Mouse (Mus musculus) megakaryocyte-erythroid progenitor cell, adult 5-6 weeks (primary cell): Measurements from ENCODE around the gene Kazn. TPM values are rescaled to one million over a fixed set of nuclear protein-coding genes. Genes with fewer than 3 reads are reported as not detected.
A peak's percentile ranks its signal among the peaks of the same experiment; 100 is the strongest.

Experiments used
- ATAC-seq: replicated peaks from 2 replicates; pipeline ENCODE4 v1.8.0; 2016; ENCODE audit warnings: mild to moderate bottlenecking, inconsistent platforms; ENCODE audit not compliant: severe bottlenecking, poor library complexity, low FRiP score, low TSS enrichment
- total RNA-seq, 2 experiments: library from RNA; stranded (forward) in 1 of 2; stranded (reverse) in 1 of 2; fragments of 200-1000, 215-1000 nt in 1 of 2; fragments of >200 nt in 1 of 2; fragmentation: Nextera tagmentation in 1 of 2; gene quantifications; 2 replicates each; pipeline ENCODE4 v1.2.3; 2014 to 2017

The Kazn gene
- total RNA-seq, 2 experiments from 2014 or later, result 2.0 TPM; not detected in 1

- no peak for ATAC-seq
These were observed 68.1 kb downstream of the Kazn start for GRCm38 (mm10) chr4:142170882-142171768.

GRCm38 (mm10) chr4:142169636-142170035 lies 69.6 kb downstream of the Kazn start:
- no peak for ATAC-seq

- no peak for ATAC-seq
These were observed 70.8 kb downstream of the Kazn start for GRCm38 (mm10) chr4:142168352-142168751.

GRCm38 (mm10) chr4:142165835-142166701 lies 73.1 kb downstream of the Kazn start:
- ATAC-seq, result no peak

GRCm38 (mm10) chr4:142165363-142165762 lies 73.8 kb downstream of the Kazn start:
- ATAC-seq, result no peak

DNA sequence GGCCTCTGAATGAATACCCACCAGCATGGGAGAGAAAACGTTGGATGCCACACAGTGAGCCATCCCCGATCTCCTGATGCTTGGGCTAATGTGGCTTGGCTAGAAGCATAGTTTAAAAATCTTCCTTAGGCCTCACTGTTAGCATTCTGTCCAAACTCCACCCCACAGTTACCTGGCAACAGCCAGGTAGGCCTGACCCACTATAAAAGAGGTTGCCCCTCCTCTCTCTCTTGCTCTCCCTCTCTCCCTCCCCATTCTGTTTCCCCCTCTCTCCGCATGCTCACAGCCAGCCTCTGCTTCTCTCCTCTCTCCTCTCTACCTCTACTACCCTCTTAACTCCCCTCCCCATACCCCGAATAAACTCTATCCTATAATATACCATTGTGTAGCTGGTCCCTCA lies 74.8 kb downstream of the Kazn start:
- no peak for ATAC-seq

DNA sequence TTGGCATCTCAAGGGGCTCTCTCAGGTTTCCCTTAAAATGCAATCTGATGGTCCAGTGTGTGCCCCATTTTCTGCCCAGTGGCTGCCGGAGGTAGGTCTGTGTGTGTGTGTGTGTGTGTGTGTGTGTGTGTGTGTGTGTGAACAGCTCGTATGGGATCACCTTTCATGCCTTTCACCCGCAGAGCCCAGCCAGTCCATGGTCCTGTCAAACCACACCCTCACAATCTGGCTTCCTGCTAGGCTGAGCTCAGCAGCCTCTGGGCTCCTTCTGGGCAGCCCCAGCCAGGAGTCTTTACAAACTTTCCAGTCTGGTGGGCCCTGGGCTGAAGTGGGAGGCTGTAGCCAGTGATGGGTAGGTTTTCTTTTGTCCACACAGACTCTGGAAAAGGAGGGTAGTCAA lies 75.3 kb downstream of the Kazn start:
- no peak for ATAC-seq

GRCm38 (mm10) chr4:142162729-142163128 lies 76.5 kb downstream of the Kazn start:
- no peak for ATAC-seq

DNA sequence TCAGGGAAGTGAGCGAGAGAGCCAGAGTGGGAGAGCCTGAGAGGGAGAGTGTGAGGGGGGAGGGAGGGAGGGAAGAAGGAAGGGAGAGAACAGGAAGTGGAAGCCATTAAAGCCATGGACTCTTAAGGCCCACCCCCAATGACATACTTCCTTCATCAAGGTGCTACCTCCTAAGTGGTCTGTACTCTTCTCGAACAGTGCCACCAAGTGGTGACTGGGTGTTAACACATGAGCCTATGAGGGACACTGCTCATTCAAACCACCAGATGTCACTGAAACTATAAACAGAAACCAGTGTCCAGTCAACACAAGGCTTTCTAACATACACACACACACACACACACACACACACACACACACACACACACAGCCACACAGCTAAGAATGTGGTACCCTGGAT lies 77.1 kb downstream of the Kazn start:
- ATAC-seq, result no peak

- no peak for ATAC-seq
These were observed 79.2 kb downstream of the Kazn start for GRCm38 (mm10) chr4:142160041-142160440.

DNA sequence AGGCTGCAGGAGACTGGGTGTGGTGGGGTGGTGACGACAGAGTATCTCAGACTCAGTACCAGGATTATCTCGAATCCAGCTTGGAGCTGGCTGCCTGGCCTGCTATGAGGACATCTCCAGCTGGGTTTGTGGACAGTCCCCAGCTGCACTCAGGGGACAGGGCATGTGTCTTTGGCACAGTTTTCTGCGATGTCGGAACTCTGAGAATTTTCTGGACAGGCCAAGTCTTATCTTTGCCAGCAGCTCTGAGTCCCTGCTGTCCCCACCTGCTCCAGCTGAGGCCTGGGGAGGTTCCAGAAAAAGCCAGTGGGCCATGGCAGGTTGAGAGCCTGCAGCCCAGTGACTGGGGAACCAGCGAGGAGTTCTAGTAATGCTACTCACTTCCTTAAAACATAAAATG lies 82.7 kb downstream of the Kazn start:
- no peak for ATAC-seq

DNA sequence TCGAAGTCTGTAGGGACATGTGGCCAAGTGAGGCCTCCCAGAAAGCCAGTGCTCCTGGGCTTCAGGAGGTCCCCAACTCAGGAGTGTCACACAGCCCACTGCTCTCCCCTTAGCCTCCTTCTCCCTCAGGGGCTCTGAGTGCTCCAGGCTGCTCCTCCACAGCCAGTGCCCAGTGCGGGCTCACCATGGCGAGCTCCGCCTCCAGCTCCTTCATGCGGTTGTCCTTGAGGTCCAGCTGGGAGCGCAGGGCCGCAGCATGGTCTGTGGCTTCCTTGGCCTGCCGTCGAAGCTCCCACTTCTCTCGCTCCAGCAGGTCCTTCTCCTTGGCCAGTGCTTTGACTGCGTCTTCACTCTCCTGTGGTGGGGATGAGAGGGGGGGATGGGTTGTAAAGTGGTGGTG lies 85.0 kb downstream of the Kazn start:
- no peak for ATAC-seq

- peak; percentile 84 for ATAC-seq
These were observed 85.7 kb downstream of the Kazn start for GRCm38 (mm10) chr4:142153526-142153925.

DNA sequence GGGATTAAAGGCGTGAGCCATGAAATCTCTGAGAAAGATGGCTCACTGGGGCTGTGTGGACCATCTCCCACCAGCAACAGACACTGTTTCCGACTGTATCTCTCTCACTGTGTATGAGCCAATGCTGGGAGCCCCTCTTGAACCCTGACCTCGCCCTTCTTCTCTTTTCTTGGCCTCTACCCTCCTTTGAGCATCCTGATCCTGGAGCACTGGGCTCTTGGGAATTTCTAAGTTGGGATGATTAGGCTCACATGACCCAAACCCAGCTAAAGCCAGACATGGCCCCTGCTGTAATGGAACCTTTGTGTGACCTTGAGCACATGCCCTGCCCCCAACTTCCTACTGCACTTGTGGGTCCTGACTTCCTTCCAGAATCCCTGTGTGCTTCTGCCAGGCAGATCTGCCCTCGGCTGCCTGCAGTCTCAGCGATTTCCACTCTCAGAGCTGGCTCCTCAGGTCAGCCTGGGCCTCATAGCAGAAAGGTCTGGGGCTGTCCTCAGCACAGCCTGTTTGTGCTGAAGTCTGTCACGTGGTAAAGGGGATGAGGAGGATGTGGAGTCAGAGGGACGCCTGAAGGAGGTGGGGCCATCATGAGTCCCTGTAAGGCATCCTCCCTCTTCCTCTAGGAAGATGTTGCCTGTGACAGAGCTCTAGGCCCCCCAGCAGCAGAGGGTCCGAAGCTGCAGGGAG lies 86.3 kb downstream of the Kazn start:
- ATAC-seq, result peak; percentile 23

GRCm38 (mm10) chr4:142150086-142150485 lies 89.1 kb downstream of the Kazn start:
- ATAC-seq, result no peak

- no peak for ATAC-seq
These were observed 90.0 kb downstream of the Kazn start for GRCm38 (mm10) chr4:142149202-142149601.

- no peak for ATAC-seq
These were observed 91.5 kb downstream of the Kazn start for GRCm38 (mm10) chr4:142147671-142148070.

- ATAC-seq, result no peak
These were observed 95.1 kb downstream of the Kazn start for GRCm38 (mm10) chr4:142144096-142144495.

DNA sequence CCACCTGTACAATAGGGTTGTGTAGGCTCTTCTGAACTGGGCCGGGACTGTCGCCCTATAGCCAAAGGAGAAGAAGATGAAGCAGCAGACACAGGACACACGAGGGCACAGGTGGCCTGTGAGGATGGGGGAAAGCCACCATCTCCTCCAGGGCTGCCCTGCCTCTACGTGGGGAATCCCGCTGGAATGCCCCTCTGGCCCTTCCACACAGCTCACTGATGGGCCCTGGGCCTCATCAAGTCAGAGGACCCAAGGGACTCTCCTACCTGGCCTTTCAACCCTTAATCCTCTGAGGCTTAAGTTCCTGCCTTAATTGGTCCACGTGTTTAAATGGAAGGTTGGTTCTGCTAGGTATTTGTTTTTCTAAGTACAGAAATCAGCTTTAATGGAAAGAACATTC lies 95.9 kb downstream of the Kazn start:
- ATAC-seq, result no peak

DNA sequence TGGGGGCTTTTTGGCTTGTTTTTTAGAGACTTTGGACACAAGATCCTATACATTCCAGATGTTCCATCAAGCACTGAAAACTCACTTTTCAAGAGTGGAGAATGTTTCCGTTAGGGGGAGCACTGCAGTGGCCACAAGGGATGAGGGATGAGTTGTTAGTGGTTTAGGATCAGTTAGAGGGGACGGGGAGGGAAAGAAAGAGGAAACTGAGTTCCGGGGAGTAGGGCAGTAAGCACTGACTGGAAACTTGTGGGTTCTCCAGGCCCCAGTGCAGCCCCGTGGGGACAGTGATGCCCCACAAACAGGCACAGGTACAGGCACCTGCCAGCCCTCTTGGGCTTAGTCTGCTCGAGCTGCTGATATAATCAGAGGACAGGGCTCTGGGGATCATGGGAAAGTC lies 99.5 kb downstream of the Kazn start:
- no peak for ATAC-seq
